Mouse (Mus musculus): ENCODE data around the gene Olfr769.

GRCm38 (mm10) chr10:129115146-129115545, 2.5 kb downstream of the Olfr769 start:
- TF ChIP-seq CTCF (IDR thresholded peaks at IDR 0.05; ENCODE audit: borderline replicate concordance, extremely low read depth, insufficient read depth, insufficient read length): no peak
- TF ChIP-seq POLR2A (IDR thresholded peaks at IDR 0.05; ENCODE audit: borderline replicate concordance, extremely low read depth, insufficient read depth, insufficient read length, poor library complexity, severe bottlenecking): no peak

Measured in brain, embryonic 14.5 days (tissue).